Mouse (Mus musculus): ENCODE measurements around the gene Sdr9c7. TPM values are rescaled to one million over a fixed set of nuclear protein-coding genes. Genes with fewer than 3 reads are reported as not detected.

Gene Sdr9c7
- total RNA-seq, 2 experiments from 2014 or later = not detected

DNA sequence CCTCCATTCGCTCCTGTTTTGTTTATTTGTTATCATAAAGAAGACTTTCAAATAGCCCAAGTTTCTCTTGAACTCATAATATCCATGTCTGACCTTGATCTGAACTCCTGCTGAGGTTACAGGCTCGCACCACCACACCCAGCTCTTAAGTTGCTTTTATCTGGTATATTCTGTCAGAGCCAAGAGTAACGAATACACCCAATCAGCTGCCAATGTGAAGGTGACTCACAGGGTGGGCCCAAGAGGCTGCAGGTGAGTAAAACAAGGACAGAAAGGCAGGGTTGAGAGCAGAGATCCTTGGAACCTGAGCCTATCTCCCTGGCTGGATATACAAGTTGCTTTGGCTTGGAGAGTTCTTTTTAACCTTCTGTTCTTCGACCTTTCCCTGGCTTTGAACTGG lies 56.7 kb downstream of the Sdr9c7 start:
- intact Hi-C loops (cut with DNase I) = no loop called here
- DNase-seq = no peak

DNA sequence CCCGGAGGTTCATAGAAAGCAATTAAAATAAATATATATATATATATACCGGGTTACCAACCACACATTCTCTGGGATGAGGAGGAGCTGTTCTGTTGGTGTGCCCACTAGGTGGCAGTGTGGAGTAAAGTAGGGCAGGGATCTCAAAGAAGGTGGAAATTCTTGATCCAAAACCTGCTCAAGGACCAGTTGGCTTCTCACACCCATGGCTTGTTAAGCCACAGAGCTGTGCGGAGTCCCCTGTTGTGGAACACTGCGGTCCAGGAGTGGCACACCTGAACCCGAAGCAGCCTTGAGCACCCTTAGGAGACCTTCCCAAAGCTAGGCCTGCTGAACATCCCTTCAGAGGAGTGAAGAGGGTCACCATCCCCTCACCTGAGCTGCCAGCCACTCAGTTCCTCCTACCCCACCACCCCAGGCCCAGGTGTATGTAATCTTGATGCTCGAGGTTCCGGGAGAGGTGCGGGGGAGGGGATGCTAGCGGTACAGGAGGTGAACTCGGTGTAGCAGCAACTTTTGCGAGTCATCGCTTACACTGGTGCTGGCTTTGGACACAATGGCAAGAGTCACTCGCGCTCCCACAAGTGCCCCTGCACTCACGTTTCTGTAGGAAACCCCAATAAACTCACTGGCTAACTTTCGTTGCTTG lies 58.0 kb downstream of the Sdr9c7 start:
- DNase-seq = peak; percentile 34 to 62
- intact Hi-C loops (cut with DNase I) = loop anchor here (2.0 kb wide), 1 partner anchor 51 kb away; the partner anchor contains the start of gene Hsd17b6

DNA sequence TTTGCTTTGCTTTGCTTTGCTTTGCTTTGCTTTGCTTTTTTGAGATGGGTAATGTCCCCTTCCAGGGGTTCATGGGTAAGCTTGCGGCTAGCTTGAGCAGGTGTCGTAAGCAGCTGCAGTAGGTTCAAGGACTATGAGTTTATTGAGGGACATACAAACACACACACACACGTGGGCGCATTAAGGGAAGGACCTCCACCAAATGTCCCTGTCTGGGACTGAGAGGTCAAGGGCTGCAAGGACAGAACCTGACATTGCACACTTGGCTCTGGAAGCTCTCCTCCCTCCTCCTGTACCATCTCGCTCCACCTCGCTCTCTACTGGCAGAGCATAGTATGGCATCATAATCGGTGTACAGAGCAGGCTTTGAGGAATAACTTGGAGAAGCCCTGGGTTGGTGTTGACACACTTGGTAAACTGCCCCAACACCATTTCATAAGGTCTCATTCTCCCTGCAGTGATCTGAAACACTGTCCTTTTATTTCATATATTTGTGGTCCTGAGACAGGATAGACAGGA lies 60.9 kb downstream of the Sdr9c7 start:
- intact Hi-C loops (cut with DNase I) = no loop called here

More for the DNA sequence above, 60.9 kb downstream of the Sdr9c7 start:
- no peak for DNase-seq

Other genes starting within 250 kb of the Sdr9c7 start
- gene Nemp1, start 231.6 kb upstream of the Sdr9c7 start, total RNA-seq (2021) = 1 to 10 TPM; 1.9 to 2.1 TPM
- gene Nab2, start 229.9 kb upstream of the Sdr9c7 start, total RNA-seq (2021) = 1 to 10 TPM; 2.3 to 4.4 TPM
- gene Myo1a, start 193.3 kb upstream of the Sdr9c7 start, total RNA-seq (2021) = under 1 TPM; 0.15 to 0.18 TPM
- gene Tac2, start 174.0 kb upstream of the Sdr9c7 start, total RNA-seq (2021) = not detected
- 1 to 10 TPM; 5.1 to 5.9 TPM for gene Zbtb39, start 159.0 kb upstream of the Sdr9c7 start, total RNA-seq (2021)
- under 1 TPM; 0.13 to 0.15 TPM for gene Gpr182, start 146.8 kb upstream of the Sdr9c7 start, total RNA-seq (2021)
- under 1 TPM; 0.05 to 0.10 TPM for gene Rdh1, start 138.8 kb upstream of the Sdr9c7 start, total RNA-seq (2021)
- not detected for gene Rdh16f1, start 138.7 kb upstream of the Sdr9c7 start, total RNA-seq (2021)
- gene Rdh9, start 122.1 kb upstream of the Sdr9c7 start, total RNA-seq (2021) = under 1 TPM; 0.47 to 0.69 TPM
- not detected for gene Rdh16, start 97.4 kb upstream of the Sdr9c7 start, total RNA-seq (2021)
- gene Rdh19, start 48.6 kb upstream of the Sdr9c7 start, total RNA-seq (2021) = not detected
- not detected for gene Rdh16f2, start 32.0 kb upstream of the Sdr9c7 start, total RNA-seq (2021)
- gene Rdh7, start 9.7 kb upstream of the Sdr9c7 start, total RNA-seq (2021) = not detected
- not detected for gene Hsd17b6, start 109.1 kb downstream of the Sdr9c7 start, total RNA-seq (2021)
- 1 to 10 TPM in 1 of 2 experiments, under 1 TPM in 1; 0.71 to 1.1 TPM for gene Prim1, start 116.7 kb downstream of the Sdr9c7 start, total RNA-seq (2021)
- 100 to 1,000 TPM; 318 to 407 TPM for gene Naca, start 137.1 kb downstream of the Sdr9c7 start, total RNA-seq (2021)
- gene Ptges3, start 160.4 kb downstream of the Sdr9c7 start, total RNA-seq (2021) = 10 to 100 TPM; 56.6 to 60.7 TPM
- gene Atp5b, start 184.8 kb downstream of the Sdr9c7 start, total RNA-seq (2021) = 1,000 to 10,000 TPM; 3,740 to 3,926 TPM
- gene Baz2a, start 193.1 kb downstream of the Sdr9c7 start, total RNA-seq (2021) = 10 to 100 TPM; 11.9 to 14.2 TPM